Mouse (Mus musculus) testis, postnatal 10 days (tissue): ENCODE results near the gene Nrip3.

Source experiments
- DNase-seq: peaks from one replicate; pipeline ENCODE4 v3.0.0; 2021; ENCODE audit warnings: low spot score

Nrip3 gene

DNA sequence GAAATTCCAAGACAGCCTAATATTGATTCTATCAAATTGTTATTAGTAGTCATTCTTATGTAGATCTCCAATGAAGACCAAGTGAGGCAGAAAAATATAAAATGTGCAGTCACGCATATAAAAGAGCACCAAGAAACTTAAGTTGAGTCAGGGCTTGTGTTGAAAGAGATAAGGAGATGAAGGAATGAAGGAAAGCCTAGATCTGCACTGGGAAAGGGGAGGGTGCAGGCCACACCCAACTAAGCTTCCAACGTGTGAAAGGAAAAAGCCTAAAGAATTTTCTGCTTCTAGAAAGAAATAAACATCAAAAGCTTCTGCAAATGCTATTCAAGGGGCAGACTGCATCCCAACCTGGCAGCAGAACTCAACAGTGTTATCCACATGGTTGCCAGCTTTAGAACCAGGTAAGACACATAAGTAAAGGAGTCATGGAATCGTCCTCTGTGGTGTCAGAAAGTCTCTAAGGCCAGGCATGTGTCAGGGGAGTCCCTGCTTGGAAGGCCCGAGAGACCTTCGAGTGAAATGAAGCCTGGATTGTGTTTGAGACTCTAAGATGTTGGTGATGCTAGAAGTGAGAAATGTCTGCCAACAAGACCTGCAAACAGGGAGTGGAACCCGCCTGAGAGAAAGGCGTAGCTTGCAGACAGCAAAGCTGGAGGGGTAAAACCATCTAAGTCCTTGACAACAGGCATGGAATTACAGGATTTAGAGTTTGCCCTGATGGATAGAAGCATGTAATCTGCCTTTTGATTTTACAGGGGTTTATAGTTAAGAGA, 14.1 kb downstream of the Nrip3 start:
- DNase-seq, result no peak

DNA sequence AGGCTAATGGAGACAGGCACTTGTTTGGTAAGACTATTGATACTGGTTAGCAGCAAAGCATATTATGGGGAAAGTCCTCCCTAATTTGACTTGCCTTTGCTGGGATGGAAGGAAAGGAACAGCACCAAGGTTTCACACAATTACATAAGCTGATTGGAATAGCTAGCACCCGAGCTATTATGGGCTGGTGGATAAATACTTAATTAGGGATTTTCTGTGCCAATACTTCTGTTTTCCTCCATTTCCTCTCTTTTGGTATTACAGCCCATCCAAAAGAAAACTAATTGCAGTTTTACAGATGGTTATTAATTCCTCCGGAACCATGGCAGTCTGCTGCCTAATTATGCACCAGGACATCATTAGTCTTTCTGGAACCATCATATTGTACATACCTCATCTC, 17.8 kb downstream of the Nrip3 start:
- no peak for DNase-seq

DNA sequence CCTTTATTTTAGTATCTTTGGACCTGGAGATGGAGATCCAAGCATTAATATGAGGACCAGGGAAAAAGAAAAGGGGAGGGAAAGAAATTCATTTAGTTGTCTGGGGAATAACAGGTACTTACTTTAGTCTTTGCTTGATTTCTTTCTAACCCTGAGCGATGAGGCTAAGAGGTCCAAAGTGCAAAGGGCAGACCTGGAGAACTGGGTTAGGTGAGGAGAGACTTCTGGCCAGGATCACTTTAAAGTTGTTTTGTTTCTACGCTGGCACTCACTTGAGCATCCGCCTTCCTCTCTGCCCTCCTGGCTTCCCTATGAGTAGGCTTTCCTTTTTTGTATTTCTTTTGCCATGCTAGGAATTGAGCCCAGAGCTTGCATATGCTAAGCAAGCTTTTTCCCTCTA, 25.5 kb downstream of the Nrip3 start:
- no peak for DNase-seq

DNA sequence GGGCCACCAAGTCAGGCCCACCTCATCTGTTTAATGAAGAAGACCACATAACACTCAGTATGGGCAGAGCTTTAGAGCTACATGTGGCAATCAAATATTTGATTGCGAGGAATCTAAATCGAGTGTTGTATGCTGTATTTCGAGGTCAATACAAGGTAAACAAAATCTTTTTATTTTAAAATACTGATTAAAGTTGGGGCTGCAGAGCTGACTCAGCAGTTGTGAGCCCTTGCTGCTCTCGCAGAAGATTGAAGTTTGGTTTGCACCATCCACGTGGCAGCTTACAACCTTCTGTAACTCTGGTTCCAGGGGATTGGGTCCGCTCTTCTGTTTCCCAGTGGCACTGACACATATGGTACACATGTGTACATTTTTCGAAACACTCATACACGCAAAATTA, 27.8 kb downstream of the Nrip3 start:
- no peak for DNase-seq

DNA sequence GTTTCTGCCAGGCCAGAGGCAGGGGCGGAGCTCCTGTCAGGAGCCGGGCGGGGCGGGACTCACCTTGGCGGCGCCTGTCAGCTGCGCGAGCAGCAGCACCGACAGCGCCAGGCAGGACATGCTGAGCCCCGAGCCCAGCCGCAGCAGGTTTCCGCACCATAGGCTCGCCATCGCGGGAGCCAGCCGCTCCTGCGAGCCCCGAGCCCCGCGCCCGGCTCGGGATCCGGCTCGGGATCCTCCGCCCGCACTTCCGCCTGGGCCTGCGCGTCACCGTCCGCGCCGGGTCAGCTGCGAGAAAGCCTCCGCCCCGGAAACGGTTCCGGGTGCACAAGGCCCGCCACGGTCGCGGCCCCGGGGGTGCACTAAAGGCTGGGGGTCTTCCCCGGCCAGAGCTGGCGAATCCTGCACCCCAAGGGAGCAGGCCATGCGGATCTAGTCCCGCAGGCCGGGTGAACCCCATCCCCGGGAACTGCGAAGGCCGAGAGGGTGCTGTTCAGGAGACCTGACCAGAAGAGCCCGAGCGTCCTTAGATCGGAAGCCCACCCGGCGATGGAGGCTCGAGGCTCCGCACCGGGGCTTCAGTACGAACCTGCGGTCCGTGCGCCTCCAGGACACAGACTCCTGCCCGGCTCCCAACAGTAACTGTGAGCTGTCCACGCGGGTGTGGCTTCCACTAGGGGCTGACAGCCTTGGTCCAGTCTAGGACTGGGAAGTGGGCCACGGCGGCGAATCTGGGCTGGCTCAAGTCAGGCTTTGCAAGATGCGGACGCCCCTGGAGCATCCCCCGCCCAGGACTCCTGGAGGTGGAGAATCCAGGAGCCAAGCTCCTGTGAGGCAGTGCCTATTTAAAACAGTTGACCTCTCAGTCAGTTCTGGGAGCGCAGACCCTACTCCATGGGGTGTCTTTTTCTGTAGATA, 29.6 kb downstream of the Nrip3 start, which contains the start of gene Tmem9b:
Gene Tmem9b, minus strand, starts transcription at position 868 of the 918 bp plus-strand sequence.
- peak; percentile 83 for DNase-seq

DNA sequence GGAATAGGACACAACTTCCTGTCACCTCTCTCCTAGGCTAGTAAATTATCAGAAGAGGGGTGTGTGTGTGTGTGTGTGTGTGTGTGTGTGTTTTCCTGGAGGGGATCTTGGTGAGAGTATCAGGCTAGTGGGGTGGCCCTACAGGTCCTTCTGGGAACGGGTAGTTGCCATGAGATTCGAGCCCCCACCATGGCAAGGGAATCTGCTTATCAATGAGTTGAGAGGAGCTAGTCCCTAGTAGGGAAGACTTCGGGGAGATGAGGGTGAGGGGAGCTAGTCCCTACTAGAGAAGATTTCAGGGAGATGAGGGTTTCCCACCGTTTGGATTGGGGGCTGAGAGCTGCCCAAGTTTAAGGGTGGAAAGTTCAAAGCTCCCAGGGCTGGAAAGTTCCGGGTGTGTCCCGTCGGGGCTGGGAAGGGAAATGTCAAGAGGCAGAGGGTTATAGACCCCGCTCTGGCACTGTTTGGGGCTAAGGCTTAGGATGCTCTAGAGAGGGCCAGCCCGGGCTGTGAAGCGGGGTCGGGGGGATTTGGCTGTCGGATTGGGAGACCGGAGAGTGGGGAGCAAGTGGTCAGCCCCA, 30.3 kb downstream of the Nrip3 start:
- no peak for DNase-seq

DNA sequence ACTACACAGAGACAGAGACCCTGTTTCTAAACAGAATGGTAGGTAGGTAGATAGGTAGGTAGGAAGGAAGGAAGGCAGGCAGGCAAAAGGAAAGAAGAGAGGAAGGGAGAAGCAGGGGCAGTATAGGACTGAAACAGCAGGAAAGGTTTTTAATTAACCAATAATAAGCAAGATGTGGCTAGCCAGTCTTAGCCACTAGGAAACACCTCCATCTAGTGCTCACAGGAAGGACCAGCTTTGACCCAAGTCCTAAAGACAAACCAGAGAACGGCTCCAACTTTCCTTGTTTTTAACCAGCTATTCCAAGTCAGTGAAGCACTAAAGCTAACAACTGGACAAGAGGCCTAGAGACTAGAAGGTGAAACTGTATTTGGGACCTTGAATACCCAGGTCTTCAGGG, 34.1 kb downstream of the Nrip3 start:
- DNase-seq, result no peak

DNA sequence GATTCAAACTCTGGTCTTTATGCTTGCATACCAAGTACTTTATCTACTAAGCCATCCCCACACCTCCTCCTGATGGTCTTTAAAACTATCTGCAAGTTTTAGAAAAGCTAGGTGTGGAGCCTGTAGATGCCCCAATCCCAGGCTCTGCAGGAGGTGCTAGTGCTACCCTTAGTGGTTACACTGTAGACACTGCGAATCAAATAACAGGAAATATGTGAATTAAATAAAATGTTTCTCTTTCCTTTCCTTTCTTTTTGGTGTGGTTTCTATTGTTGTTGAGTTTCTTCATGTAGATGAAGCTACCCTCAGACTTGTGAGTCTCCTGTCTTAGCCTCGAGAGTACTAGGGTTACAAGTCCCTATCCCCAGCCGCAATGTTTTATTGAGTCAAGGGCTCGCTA, 40.1 kb downstream of the Nrip3 start:
- no peak for DNase-seq

- DNase-seq, result no peak
These were observed 40.8 kb downstream of the Nrip3 start for GRCm38 (mm10) chr7:109741060-109741459.

- no peak for DNase-seq
These were observed 41.9 kb downstream of the Nrip3 start for GRCm38 (mm10) chr7:109739822-109740370.

DNA sequence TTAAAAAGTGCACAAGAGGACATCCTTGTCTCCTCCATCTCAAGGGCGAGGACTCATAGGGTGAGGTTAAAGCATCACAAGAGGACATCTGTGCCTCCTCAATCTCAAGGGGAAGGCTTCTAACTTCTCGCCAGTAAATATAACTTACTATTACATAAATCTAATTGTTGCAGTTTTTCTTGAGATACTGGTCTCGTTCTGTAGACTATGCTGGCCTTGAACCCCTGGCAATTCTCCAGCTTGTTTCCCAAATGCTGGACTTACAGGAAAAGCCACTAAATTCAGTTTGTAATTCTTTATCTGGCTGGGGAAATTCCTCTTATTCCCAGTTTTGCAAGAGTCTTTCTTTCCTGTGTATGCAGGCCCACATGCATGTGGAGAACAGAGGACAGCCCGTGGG, 47.0 kb downstream of the Nrip3 start:
- no peak for DNase-seq

DNA sequence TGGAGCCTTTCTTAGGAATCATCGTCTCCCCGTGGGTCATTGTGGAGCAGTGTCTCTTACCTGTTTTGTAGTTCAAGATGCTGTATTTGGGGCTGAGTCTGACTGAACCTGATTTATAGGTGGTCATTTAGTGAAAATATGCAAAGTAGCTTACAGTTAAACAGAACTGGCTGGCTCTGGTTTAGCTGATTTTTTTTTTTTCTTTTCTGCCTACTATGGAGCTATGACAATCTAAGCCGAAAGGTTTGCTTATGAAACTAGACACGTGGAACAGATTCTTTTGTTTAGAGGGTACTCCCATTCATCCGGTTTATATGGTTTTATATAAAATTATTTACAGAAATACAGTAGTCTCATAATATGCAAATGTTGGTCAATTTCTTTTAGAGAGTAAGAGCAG, 50.2 kb downstream of the Nrip3 start, which contains the start of gene Ascl3:
Gene Ascl3, minus strand, starts transcription at position 101 of the 400 bp plus-strand sequence.
- DNase-seq, result no peak

DNA sequence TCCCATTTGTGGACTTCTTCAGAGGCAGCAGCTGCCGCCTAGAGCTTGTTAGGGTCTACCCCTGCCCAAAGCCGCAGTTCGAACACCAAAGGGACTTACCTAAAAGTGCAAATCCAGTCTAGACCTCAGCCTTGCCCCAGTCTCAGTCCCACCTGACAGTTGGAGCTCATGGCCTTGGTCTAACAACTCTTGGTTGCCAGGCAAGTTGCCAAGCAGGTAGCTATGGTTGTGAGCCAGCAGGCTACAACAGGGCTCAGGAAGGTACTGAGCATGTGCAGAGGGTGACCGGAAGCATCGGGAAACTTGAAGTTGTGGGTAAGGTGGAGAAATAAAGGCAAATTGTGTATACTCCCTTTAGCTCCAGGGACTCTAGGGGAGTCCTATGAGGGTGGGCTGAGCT, 58.1 kb downstream of the Nrip3 start, which contains the start of gene BC051019:
Gene BC051019, minus strand, starts transcription at position 154 of the 400 bp plus-strand sequence.
- DNase-seq, result no peak

- DNase-seq, result no peak
These were observed 58.7 kb downstream of the Nrip3 start for GRCm38 (mm10) chr7:109723114-109723513.

GRCm38 (mm10) chr7:109722618-109723017, 59.2 kb downstream of the Nrip3 start:
- no peak for DNase-seq

- peak; percentile 63 for DNase-seq
These were observed 62.5 kb downstream of the Nrip3 start for GRCm38 (mm10) chr7:109719286-109719685.

DNA sequence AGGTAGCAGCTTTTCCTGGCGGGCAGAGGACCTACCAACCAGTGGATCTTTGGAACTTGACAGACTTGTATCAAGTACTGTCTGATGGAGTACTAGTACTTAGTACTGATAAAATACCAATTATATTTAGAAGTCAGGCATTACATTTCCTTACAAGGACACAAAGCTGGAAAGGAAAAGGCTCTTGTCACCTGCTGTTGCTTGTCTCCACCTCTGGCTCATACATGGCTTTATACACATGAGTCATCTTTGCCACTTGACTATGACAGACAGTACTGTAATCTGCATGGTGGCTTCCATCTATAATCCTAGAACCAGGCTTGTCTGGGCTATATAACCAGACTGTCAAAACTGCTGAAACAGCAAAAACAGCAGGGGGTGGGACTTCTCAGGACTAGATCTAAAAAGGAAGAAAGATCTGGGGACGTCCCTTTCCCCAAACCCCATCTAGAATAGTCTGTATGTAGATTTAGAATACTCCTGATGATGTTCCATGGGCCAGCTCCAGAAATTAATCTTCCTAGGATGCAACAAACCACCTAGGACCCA, 68.3 kb downstream of the Nrip3 start:
- DNase-seq, result no peak

- DNase-seq, result no peak
These were observed 69.6 kb downstream of the Nrip3 start for GRCm38 (mm10) chr7:109712198-109712597.

GRCm38 (mm10) chr7:109710069-109710468, 71.8 kb downstream of the Nrip3 start:
- no peak for DNase-seq

GRCm38 (mm10) chr7:109708961-109709382, 72.9 kb downstream of the Nrip3 start:
- no peak for DNase-seq
